ENCODE assay signal across 10 mouse cellular contexts in genomic region chr8:90868334-90868733, GRCm38 (mm10). TPM values are rescaled to one million over a fixed set of nuclear protein-coding genes. Genes with fewer than 3 reads are reported as not detected.
DNase-seq lines count a peak whose midpoint lies in the region; ATAC-seq and TF ChIP-seq lines count a peak whose summit lies in the region.
"Had no signal": no experiment of that assay in that cellular context is flagged by ENCODE, and none has a peak within 500 bp of the region (broad histone marks: within the 10 kb centered on the region; RNA-seq: fewer than 3 reads in every experiment).

No protein-coding gene starts in this region.

- no peak for DNase-seq in kidney, postnatal 0 days (ENCODE audit: low spot score)
- DNase-seq in kidney, postnatal 14 days: no peak
- DNase-seq in NIH3T3 (ENCODE audit: low read depth): peak; percentile 44
- DNase-seq in brain, embryonic 14.5 days (ENCODE audit: low read depth): peak; percentile 22
- no peak for DNase-seq in adrenal gland, postnatal 36 days

- TF ChIP-seq POLR2A in brain, embryonic 14.5 days (IDR thresholded peaks at IDR 0.05; ENCODE audit: borderline replicate concordance, extremely low read depth, insufficient read depth, insufficient read length, poor library complexity, severe bottlenecking): no peak

- no peak overlapping the region for H3K4me3 ChIP-seq in kidney, postnatal 0 days (replicated peaks; ENCODE audit: low read depth, low read length)
- H3K4me3 ChIP-seq in intestine, postnatal 0 days (ENCODE audit: low read depth, low read length): no peak overlapping the region
- H3K4me3 ChIP-seq: midbrain, embryonic 15.5 days had no signal

- no peak overlapping the region for H3K4me2 ChIP-seq in kidney, postnatal 0 days (ENCODE audit: low read length)
- H3K4me2 ChIP-seq in intestine, postnatal 0 days (replicated peaks; ENCODE audit: low read depth): no peak overlapping the region
- H3K4me2 ChIP-seq: midbrain, embryonic 15.5 days had no signal

- H3K4me1 ChIP-seq in kidney, postnatal 0 days (replicated peaks; ENCODE audit: insufficient read depth, low read length): peaks cover 17% of the 10 kb centered on the region; the same call in 1 of the 2 replicates
- peaks cover 20% of the 10 kb centered on the region for H3K4me1 ChIP-seq in intestine, postnatal 0 days (replicated peaks; ENCODE audit: control insufficient read depth, insufficient read depth, low read length)

- no peaks in the 10 kb centered on the region for H3K9me3 ChIP-seq in kidney, postnatal 0 days (replicated peaks; ENCODE audit: low read length)
- no peaks in the 10 kb centered on the region for H3K9me3 ChIP-seq in intestine, postnatal 0 days (ENCODE audit: control insufficient read depth)
- H3K9me3 ChIP-seq: midbrain, embryonic 15.5 days had no signal

- no peak for TF ChIP-seq CTCF in kidney, postnatal 0 days (IDR thresholded peaks at IDR 0.05; ENCODE audit: low read depth)
- TF ChIP-seq CTCF in brain, embryonic 14.5 days (IDR thresholded peaks at IDR 0.05; ENCODE audit: borderline replicate concordance, extremely low read depth, insufficient read depth, insufficient read length): no peak
- TF ChIP-seq CTCF in intestine, postnatal 0 days (IDR thresholded peaks at IDR 0.05; ENCODE audit: low read depth): no peak

- no peak overlapping the region for H3K9ac ChIP-seq in kidney, postnatal 0 days (ENCODE audit: low read depth, low read length)
- no peak overlapping the region for H3K9ac ChIP-seq in intestine, postnatal 0 days (ENCODE audit: low read depth, low read length)
- H3K9ac ChIP-seq: midbrain, embryonic 15.5 days had no signal

- 67% methylated on average over 4 of the region's 4 CpGs for WGBS in kidney, postnatal 0 days
- 74% methylated on average over 4 of the region's 4 CpGs for WGBS in intestine, postnatal 0 days

- H3K27ac ChIP-seq in kidney, postnatal 0 days: peak overlapping the region; percentile 75; the same call in 1 of the 2 replicates
- peak overlapping the region; percentile 65 for H3K27ac ChIP-seq in intestine, postnatal 0 days (ENCODE audit: low read depth, low read length)

- H3K36me3 ChIP-seq in kidney, postnatal 0 days (ENCODE audit: insufficient read depth, low read length): no peaks in the 10 kb centered on the region
- H3K36me3 ChIP-seq in intestine, postnatal 0 days (ENCODE audit: control insufficient read depth, insufficient read depth): no peaks in the 10 kb centered on the region
- H3K36me3 ChIP-seq: midbrain, embryonic 15.5 days had no signal

- ATAC-seq in kidney, postnatal 0 days (replicated peaks; ENCODE audit: low FRiP score, low read depth): no peak
- no peak for ATAC-seq in intestine, postnatal 0 days
- no peak for ATAC-seq in CD4-positive, CD25-positive, alpha-beta regulatory T cell, adult 4 months
- ATAC-seq: activated CD4-positive, CD25-positive, alpha-beta regulatory T cell, adult 4 months; midbrain, embryonic 15.5 days had no signal

- H3K27me3 ChIP-seq in kidney, postnatal 0 days (ENCODE audit: insufficient read depth, low read length): no peaks in the 10 kb centered on the region
- no peaks in the 10 kb centered on the region for H3K27me3 ChIP-seq in intestine, postnatal 0 days (replicated peaks; ENCODE audit: control insufficient read depth, insufficient read depth, low read length)
- H3K27me3 ChIP-seq: midbrain, embryonic 15.5 days had no signal

RNA-seq across cellular contexts. Expression of gene Chd9, which starts 40.2 kb away (rescaled TPM):
- 116 and 117 TPM in 2 replicates for polyA plus RNA-seq in kidney, postnatal 0 days (2015; fragmentation: Nextera tagmentation; extraction: Ambion mirVana)
- polyA plus RNA-seq in brain, embryonic 14.5 days (2012; rRNA removed): 74.7 and 79.5 TPM in 2 replicates
- 234 and 236 TPM in 2 replicates for polyA plus RNA-seq in intestine, postnatal 0 days (2015; fragmentation: Nextera tagmentation; extraction: Ambion mirVana)
- polyA plus RNA-seq in CD4-positive, CD25-positive, alpha-beta regulatory T cell, adult 4 months (2017; shearing (Covaris generic)): 100 to 1,000 TPM; 195 to 267 TPM
- total RNA-seq in adrenal gland, postnatal 36 days (2021): 10 to 100 TPM; 68.7 to 93.5 TPM

RNA-seq across cellular contexts. Expression of gene Gm19935, which starts 51.1 kb away (rescaled TPM):
- polyA plus RNA-seq in kidney, postnatal 0 days (2015; fragmentation: Nextera tagmentation; extraction: Ambion mirVana): 0.12 TPM in 1 of 2 replicates, not detected in the other
- polyA plus RNA-seq in brain, embryonic 14.5 days (2012; rRNA removed): 0.33 and 1.2 TPM in 2 replicates
- polyA plus RNA-seq in intestine, postnatal 0 days (2015; fragmentation: Nextera tagmentation; extraction: Ambion mirVana): 0.16 TPM in 1 of 2 replicates, not detected in the other
- polyA plus RNA-seq in CD4-positive, CD25-positive, alpha-beta regulatory T cell, adult 4 months (2017; shearing (Covaris generic)): not detected
- not detected for total RNA-seq in adrenal gland, postnatal 36 days (2021)
- polyA plus RNA-seq: activated CD4-positive, CD25-positive, alpha-beta regulatory T cell, adult 4 months; heart, embryonic 14.5 days had no signal

Comparison
In these comparisons a context has a peak if more than half of its experiments do, and no peak if none do; other contexts are left out.
1. DNase-seq: peak in NIH3T3 (single experiment) and brain, embryonic 14.5 days (single experiment); none in kidney, postnatal 0 days (single experiment), kidney, postnatal 14 days (single experiment) and adrenal gland, postnatal 36 days (0 of 2).